Mouse (Mus musculus) left cerebral cortex, adult 2 months (tissue): ENCODE measurements around the gene Ankrd53. TPM values are rescaled to one million over a fixed set of nuclear protein-coding genes. Genes with fewer than 3 reads are reported as not detected.

ENCODE experiments used
- DNase-seq, 2 experiments: peaks; one replicate each; pipeline ENCODE4 v3.0.0; 2021 to 2022; ENCODE audit warnings: low spot score in 2 of 2, mixed read lengths in 1 of 2; ENCODE audit errors: extremely low spot score in 1 of 2
- H3K27ac ChIP-seq: fragments of 200-600 bp; 2 replicates; pipeline ENCODE4 v1.8.1; 2022
- H3K4me3 ChIP-seq: fragments of 200-600 bp; 2 replicates; pipeline ENCODE4 v1.8.1; 2022
- CTCF ChIP-seq: fragments of 200-600 bp; IDR thresholded peaks from 2 replicates; pipeline ENCODE4 v1.8.1; 2022; ENCODE audit warnings: antibody characterized with exemption, mild to moderate bottlenecking, moderate library complexity
- intact Hi-C: fragments of 180-260 bp; cut with DNase I; formaldehyde crosslinking; loops from one replicate; pipeline ENCODE4 v1.15.1; 2025
- total RNA-seq, 2 experiments: library from RNA; stranded (reverse); gene quantifications; 2 replicates each; pipeline ENCODE4 v1.2.3; 2021

The Ankrd53 gene
- total RNA-seq, 2 experiments from 2014 or later = not detected

DNA sequence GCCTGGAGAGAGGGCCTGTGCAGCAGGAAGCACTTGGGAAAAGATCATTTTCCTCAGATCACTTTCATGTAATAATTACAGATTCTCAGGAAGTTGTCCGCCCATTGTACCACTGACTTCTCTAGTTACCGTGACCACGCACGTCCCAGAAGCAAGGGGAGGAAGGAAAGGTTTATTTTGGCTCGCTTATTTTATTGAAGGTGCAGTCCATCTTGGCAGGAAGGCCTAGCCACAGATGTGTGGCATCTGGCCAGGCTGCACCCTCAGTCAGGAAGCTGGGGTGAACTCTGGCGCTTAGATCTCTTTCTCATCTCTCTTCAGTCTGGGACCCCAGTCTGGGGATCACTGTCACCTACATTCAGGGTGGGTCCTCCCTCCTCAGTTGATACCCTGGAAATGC lies 23.8 kb upstream of the Ankrd53 start:
- DNase-seq = no peak
- H3K27ac ChIP-seq = no peak overlapping the region
- H3K4me3 ChIP-seq = no peak overlapping the region
- intact Hi-C loops = no loop called here
- TF ChIP-seq CTCF = no peak

DNA sequence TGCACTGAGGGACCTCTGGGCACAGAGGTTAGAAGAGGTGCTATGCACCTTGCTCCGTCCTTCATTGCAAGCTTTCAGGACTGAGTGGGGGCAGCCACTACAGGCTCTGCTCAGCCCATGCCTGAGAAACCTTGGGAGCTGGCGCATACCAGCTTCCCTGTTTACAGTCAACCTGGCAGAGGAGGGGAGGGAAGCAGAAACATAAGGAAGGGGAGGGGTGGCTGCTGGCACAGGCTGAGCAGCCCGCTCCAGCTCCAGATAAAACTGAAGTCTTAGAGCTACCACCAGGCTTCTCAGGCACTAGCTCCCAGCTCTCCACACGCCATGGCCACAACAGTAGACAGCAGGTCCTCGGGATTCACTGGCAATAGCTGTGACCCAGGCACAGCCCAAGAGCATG lies 19.7 kb upstream of the Ankrd53 start, which contains the start of gene Atp6v1b1:
Gene Atp6v1b1 (plus strand): TSS at position 230 of the 400 bp plus-strand sequence.
- no peak for DNase-seq
- intact Hi-C loops = no loop called here
- Histone ChIP-seq H3K4me3 (no peak within 1 kb of the TSS), H3K27ac (no peak within 1 kb of the TSS)
- TF ChIP-seq CTCF = no peak

DNA sequence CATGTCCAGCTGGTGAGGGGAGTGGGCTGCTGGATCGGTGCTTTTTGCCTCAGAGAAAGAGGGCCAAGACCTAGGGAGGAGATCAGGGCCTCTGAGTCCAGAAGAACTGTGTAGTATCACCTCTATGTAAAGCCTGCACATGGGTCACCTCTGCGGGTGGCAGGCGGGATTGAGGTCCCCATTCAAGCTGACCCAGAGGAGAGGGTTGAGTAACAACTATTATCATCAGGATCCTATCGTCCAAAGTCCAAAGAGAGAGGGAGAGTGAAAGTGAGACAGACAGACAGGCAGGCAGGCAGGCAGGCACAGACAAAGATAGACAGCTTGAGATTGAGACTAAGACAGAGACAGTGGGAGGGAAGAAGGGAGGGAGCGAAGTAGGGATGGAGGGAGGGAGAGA lies 19.2 kb upstream of the Ankrd53 start:
- no peak for DNase-seq
- no peak for TF ChIP-seq CTCF
- H3K4me3 ChIP-seq = no peak overlapping the region
- intact Hi-C loops = no loop called here
- H3K27ac ChIP-seq = no peak overlapping the region

DNA sequence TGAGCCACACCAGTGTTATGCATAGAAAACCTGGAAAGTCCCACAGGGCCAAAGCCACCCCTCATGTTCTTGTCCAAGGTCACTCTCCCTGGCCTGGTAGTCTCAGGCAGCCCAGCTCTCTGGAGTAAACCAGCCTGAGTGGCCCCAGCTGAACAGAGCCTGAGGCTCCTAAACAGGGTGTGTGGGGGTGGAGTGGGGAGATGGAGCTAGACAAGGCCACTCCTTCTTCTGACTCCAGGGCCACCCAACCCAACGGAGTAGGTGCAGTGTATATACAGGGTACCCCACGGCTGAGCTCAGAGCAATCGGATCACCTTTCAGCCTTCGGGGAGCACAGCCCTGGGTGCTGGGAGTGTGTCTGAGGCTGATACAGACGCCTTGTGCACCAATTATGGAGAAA lies 18.3 kb upstream of the Ankrd53 start:
- TF ChIP-seq CTCF = no peak
- Histone ChIP-seq H3K4me3 (no peak overlapping the region), H3K27ac (no peak overlapping the region)
- no peak for DNase-seq
- intact Hi-C loops = no loop called here

DNA sequence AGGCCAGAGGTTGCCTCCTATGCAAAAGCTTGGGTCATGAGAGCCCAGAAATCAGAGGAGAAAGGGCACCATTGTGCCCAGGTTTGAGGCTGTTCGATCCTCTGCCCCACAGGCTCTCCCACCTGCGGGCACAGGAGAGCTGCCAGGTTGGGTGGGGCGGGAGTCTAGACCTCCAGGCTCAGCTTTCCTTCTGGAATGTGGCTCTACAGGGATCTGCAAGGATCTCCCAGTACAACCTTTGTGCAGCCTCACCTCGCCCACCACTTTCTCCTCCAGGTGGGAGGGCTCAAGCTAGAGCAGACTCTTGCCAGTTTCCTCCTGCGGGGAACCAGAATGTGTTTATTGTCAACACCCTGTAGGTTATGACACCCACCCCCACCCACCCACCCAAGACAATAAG lies 17.9 kb upstream of the Ankrd53 start:
- intact Hi-C loops = no loop called here
- H3K4me3 ChIP-seq = no peak overlapping the region
- no peak for DNase-seq

DNA sequence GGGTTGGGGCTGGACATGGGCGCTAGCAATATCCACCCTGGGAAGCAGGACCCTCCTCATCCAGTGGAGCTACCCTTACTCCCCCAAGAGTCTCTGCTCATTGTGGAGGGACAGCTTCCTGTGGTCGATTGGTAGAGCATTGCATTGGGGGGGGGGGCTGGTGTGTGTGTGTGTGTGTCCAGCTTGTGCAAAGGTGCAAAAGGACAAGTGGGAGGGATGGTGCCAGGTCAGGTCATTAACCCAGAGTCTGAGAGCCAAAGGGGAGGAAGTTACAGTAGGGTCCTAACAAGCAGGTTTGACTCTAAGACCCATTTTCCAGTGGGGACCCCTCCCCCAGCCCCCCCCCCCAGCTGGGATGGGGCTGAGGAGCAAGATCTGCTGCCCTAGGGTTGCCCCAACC lies 17.0 kb upstream of the Ankrd53 start:
- no peak for DNase-seq
- no peak overlapping the region for H3K27ac ChIP-seq
- no peak overlapping the region for H3K4me3 ChIP-seq
- TF ChIP-seq CTCF = no peak
- intact Hi-C loops = no loop called here

More for the DNA sequence above, 17.9 kb upstream of the Ankrd53 start:
- no peak overlapping the region for H3K27ac ChIP-seq
- no peak for TF ChIP-seq CTCF

DNA sequence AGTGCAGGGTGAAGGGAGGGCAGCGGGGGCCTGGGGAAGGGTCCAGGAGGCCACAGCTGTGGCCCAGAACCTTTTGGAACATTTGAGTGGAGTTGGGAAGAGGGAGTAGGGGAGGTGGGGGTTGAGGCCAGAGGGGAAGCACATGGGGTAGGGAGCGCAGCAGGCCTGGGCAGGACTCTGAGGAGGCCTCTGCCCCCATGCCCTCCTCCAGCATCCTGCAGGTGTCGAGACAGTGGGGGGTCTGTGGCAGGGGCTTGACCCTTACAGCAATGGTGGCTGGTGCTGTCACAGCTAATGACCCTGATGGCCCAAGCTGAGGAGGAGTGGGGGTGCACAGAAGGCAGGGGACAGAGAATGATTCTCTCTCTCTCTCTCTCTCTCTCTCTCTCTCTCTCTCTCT lies 13.2 kb upstream of the Ankrd53 start:
- no peak for DNase-seq
- no peak for TF ChIP-seq CTCF
- Histone ChIP-seq H3K4me3 (no peak overlapping the region), H3K27ac (no peak overlapping the region)
- intact Hi-C loops = no loop called here

DNA sequence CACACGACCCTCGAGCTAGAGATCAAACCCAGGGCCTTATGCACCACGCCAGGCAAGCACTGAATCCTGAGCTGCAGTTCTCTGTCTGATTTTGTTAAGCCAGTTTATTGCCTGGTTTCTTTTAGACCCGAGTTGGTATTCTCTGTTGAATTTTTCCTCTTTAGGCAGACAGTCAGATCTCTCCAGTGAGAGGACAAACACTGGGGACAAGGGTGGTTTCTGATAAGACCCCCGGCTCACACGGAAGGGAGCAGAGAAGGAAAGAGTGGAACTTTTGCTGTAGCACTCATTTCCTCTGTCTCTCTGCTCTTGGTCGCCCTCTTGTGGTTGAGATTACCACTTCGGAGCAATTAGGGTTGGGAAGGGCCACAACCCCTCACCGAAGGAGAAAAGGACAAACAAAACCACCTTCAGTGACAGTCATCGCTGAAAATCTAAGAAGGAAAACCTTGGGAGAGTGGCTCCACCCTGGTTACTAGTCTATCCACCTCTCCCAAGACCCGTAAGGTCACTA lies 12.2 kb upstream of the Ankrd53 start:
- no peak overlapping the region for H3K27ac ChIP-seq
- no peak overlapping the region for H3K4me3 ChIP-seq
- peak; percentile 84 for TF ChIP-seq CTCF
- peak; percentile 29 to 60 for DNase-seq
- intact Hi-C loops = loop anchor here (2.0 kb wide), 1 partner anchor 57 kb away; no protein-coding TSS in a partner anchor

DNA sequence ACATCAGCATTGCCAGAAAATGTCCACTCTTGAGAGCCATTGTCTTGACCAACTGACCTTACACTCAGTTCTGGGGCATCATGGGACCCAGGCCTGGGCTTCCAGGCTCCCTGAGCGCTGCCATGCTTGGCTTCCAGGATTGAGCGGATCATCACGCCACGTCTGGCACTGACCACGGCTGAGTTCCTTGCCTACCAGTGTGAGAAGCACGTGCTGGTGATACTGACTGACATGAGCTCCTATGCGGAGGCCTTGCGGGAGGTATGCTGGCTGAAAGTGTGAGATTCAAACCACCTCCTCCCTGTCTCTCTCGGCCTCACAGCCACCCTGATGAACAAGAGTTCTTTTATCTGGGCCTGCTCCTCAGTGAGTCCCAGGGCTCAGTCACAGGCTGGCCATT lies 6.4 kb upstream of the Ankrd53 start:
- no peak for DNase-seq
- intact Hi-C loops = no loop called here
- H3K27ac ChIP-seq = no peak overlapping the region
- no peak for TF ChIP-seq CTCF
- no peak overlapping the region for H3K4me3 ChIP-seq

DNA sequence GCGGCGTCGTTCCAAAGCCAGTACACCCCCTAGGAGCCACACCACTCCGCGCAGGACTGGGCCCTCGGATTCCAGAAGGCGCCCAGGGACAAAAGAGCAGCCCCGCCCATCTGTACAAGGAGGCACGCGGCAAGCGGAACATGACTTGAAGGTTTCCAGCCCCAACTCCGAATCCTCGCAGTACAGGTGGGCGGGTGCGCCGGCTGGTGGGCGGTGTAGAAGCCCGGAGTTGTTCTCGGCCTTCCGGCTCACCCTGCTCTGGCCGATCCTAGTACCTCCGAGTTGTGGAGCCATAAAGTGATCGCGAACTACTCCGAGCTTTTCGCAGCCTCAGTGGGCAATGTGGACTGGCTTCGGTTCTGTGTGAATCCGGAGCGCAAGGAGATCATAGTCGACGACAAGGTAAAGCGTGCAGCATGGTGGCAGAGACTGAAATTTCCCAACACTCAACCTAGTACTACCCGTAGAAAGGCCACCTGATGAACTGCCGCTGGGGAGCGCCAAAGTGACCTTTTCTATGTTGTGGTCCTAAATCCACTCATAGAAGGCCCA lies 512 bp downstream of the Ankrd53 start:
- Histone ChIP-seq H3K4me3 (no peak overlapping the region), H3K27ac (no peak overlapping the region)
- no peak for DNase-seq
- intact Hi-C loops = no loop called here
- TF ChIP-seq CTCF = no peak; the same call in 1 of the 2 replicates

DNA sequence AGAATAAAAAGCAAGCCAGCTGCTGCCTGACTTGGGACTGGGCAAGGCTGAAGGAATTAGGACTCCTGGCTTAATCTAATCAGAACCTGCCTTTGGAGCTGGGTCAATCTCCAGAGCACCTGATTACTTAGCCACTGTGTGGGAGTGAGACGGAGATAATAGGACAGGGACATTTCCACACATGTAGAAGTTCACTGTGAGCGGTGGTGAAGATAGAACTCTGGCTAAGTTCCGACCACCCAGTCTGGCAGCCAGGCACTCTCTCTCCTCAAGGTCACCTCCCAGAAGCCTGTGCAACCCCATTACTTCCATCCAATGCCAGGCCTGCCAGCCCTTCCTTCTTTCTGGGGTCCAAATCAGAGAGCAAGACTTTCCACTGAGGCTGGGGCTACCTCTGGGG lies 4.5 kb downstream of the Ankrd53 start:
- H3K27ac ChIP-seq = no peak overlapping the region
- intact Hi-C loops = no loop called here
- DNase-seq = no peak
- H3K4me3 ChIP-seq = no peak overlapping the region
- no peak for TF ChIP-seq CTCF

DNA sequence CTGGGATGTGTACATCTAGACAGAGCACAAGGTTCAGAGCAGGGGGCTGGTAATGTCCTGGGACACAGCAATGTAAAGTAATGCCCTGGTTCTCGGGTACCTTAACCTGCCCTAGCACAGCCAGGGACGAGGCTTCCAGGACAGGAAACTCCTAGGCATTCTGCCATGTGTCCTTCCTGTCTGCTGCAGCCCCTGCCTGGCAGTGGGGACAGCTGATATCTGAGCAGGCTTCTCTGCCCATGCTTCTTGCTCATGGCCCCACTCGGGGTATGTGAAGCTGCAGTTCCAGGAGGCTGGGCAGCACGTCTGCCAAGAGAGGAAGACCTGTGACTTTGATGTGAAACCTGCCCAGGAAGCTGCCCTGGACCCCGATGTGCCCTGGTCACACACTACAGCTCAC lies 6.0 kb downstream of the Ankrd53 start:
- TF ChIP-seq CTCF = no peak
- no peak for DNase-seq
- intact Hi-C loops = no loop called here
- no peak overlapping the region for H3K27ac ChIP-seq
- H3K4me3 ChIP-seq = no peak overlapping the region

DNA sequence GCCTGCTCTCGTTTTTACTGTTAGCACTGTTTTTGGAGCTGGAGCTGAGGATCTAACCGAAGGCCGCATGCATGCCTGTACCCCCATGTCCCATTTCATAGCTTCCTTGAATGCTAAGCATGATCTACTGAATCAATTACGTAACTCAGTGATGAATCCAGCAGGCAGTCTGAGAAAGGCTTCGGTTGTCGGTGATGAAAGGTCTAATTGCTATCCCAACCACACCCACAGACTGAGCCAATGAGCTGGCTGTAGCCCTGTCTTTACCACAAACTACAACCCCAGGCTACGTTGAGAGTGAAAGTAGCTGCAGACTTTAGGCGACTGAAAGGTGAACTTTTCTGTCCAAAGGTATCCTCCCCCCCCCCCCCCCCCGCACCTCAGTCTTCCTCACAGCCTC lies 11.7 kb downstream of the Ankrd53 start:
- intact Hi-C loops = loop anchor here (10.0 kb wide), 1 partner anchor 449 kb away; the partner anchor contains the start of genes Mob1a and Mthfd2
- TF ChIP-seq CTCF = no peak
- DNase-seq = no peak
- no peak overlapping the region for H3K27ac ChIP-seq
- peak overlapping the region; percentile 30 for H3K4me3 ChIP-seq
